Comparison of ENCODE assay signal across 11 mouse cellular contexts in genomic region chr5:118574236-118574635, GRCm38 (mm10). TPM values are rescaled to one million over a fixed set of nuclear protein-coding genes. Genes with fewer than 3 reads are reported as not detected.
DNase-seq lines count a peak whose midpoint lies in the region; ATAC-seq lines count a peak whose summit lies in the region.
"Had no signal": no experiment of that assay in that cellular context is flagged by ENCODE, and none has a peak within 500 bp of the region (broad histone marks: within the 10 kb centered on the region; RNA-seq: fewer than 3 reads in every experiment).

No protein-coding gene starts in this region.

- WGBS in liver, embryonic 13.5 days (ENCODE audit: insufficient replicate concordance), result 45% methylated on average over 3 of the region's 3 CpGs
- 53% methylated on average over 3 of the region's 3 CpGs for WGBS in liver, embryonic 12.5 days (ENCODE audit: insufficient replicate concordance)
- WGBS in stomach, embryonic 16.5 days, result 42% methylated on average over 3 of the region's 3 CpGs

- H3K9me3 ChIP-seq in liver, embryonic 13.5 days (replicated peaks), result no peaks in the 10 kb centered on the region
- no peaks in the 10 kb centered on the region for H3K9me3 ChIP-seq in liver, embryonic 12.5 days (replicated peaks)
- H3K9me3 ChIP-seq in stomach, embryonic 16.5 days (replicated peaks; ENCODE audit: control insufficient read depth, low read length), result no peaks in the 10 kb centered on the region

- 0 out of 2 replicates have a peak, but pooled peaks have one; percentile 10 for ATAC-seq in liver, embryonic 13.5 days (ENCODE audit: low read depth)
- ATAC-seq in liver, embryonic 12.5 days, result no peak
- ATAC-seq in stomach, embryonic 16.5 days (ENCODE audit: insufficient read depth, low FRiP score), result peak; percentile 60
- ATAC-seq in monocyte, adult 5-6 weeks (replicated peaks; ENCODE audit: insufficient number of reproducible peaks, low FRiP score, low TSS enrichment, poor library complexity, severe bottlenecking), result no peak

- no peak overlapping the region for H3K4me2 ChIP-seq in liver, embryonic 13.5 days
- no peak overlapping the region for H3K4me2 ChIP-seq in liver, embryonic 12.5 days
- no peak overlapping the region for H3K4me2 ChIP-seq in stomach, embryonic 16.5 days (ENCODE audit: low read depth, low read length)

- peaks cover 75% of the 10 kb centered on the region for H3K4me1 ChIP-seq in liver, embryonic 13.5 days (replicated peaks)
- H3K4me1 ChIP-seq in liver, embryonic 12.5 days, result peaks cover 80% of the 10 kb centered on the region
- H3K4me1 ChIP-seq in stomach, embryonic 16.5 days (ENCODE audit: control insufficient read depth, insufficient read depth, low read length), result peaks cover 31% of the 10 kb centered on the region

- no peak for DNase-seq in liver, embryonic 13.5 days
- DNase-seq in adrenal gland, postnatal 14 days, result peak; percentile 78
- DNase-seq in forelimb bud, embryonic 11.5 days (ENCODE audit: low read depth, low spot score), result peak; percentile 68
- no peak for DNase-seq in urinary bladder, adult 2 months (ENCODE audit: low spot score)
- DNase-seq in right cerebral cortex, postnatal 25 days, result no peak
- DNase-seq: kidney, adult 9 months; liver; lung, postnatal 4 days had no signal

- no peak overlapping the region for H3K27ac ChIP-seq in liver, embryonic 13.5 days
- no peak overlapping the region for H3K27ac ChIP-seq in liver, embryonic 12.5 days
- no peak overlapping the region for H3K27ac ChIP-seq in stomach, embryonic 16.5 days (ENCODE audit: low read length)

- H3K36me3 ChIP-seq in liver, embryonic 13.5 days, result no peaks in the 10 kb centered on the region
- peaks cover 7% of the 10 kb centered on the region for H3K36me3 ChIP-seq in liver, embryonic 12.5 days
- H3K36me3 ChIP-seq in stomach, embryonic 16.5 days (ENCODE audit: control insufficient read depth, insufficient read depth, low read length), result no peaks in the 10 kb centered on the region

- no peaks in the 10 kb centered on the region for H3K27me3 ChIP-seq in liver, embryonic 13.5 days
- no peaks in the 10 kb centered on the region for H3K27me3 ChIP-seq in liver, embryonic 12.5 days (replicated peaks)
- no peaks in the 10 kb centered on the region for H3K27me3 ChIP-seq in stomach, embryonic 16.5 days (ENCODE audit: control insufficient read depth, insufficient read depth, low read length)

- H3K4me3 ChIP-seq in liver, embryonic 13.5 days (replicated peaks), result no peak overlapping the region
- no peak overlapping the region for H3K4me3 ChIP-seq in liver, embryonic 12.5 days
- H3K4me3 ChIP-seq in stomach, embryonic 16.5 days (replicated peaks; ENCODE audit: low read length), result no peak overlapping the region

- H3K9ac ChIP-seq in liver, embryonic 13.5 days, result no peak overlapping the region; the same call in 1 of the 2 replicates
- no peak overlapping the region for H3K9ac ChIP-seq in liver, embryonic 12.5 days
- no peak overlapping the region for H3K9ac ChIP-seq in stomach, embryonic 16.5 days (ENCODE audit: low read length)

RNA-seq across cellular contexts. Expression of gene Med13l, which starts 13.8 kb away (rescaled TPM):
- polyA plus RNA-seq in liver, embryonic 13.5 days (2015; fragmentation: Nextera tagmentation; extraction: Ambion mirVana), result 10.1 and 10.2 TPM in 2 replicates
- 13.0 and 13.8 TPM in 2 replicates for polyA plus RNA-seq in liver, embryonic 12.5 days (2016; fragmentation: Nextera tagmentation; extraction: Ambion mirVana)
- 36.2 and 45.3 TPM in 2 replicates for total RNA-seq in adrenal gland, postnatal 14 days (2021)
- 9.9 and 10.4 TPM in 2 replicates for polyA plus RNA-seq in stomach, embryonic 16.5 days (2015; fragmentation: Nextera tagmentation; extraction: Ambion mirVana)
- 38.0 to 65.2 TPM (median 41.5 TPM) in 3 replicates for total RNA-seq in monocyte, adult 5-6 weeks (2017)
- 9.9 and 16.1 TPM in 2 replicates for polyA plus RNA-seq in urinary bladder, adult 2 months (2012; rRNA removed)

Comparison
In these comparisons a context has a peak if more than half of its experiments do, and no peak if none do; other contexts are left out.
1. ATAC-seq: peak in liver, embryonic 13.5 days (single experiment) and stomach, embryonic 16.5 days (single experiment); none in liver, embryonic 12.5 days (single experiment) and monocyte, adult 5-6 weeks (single experiment).
2. DNase-seq: peak in adrenal gland, postnatal 14 days (single experiment) and forelimb bud, embryonic 11.5 days (single experiment); none in liver, embryonic 13.5 days (single experiment), urinary bladder, adult 2 months (single experiment) and right cerebral cortex, postnatal 25 days (single experiment).